Mouse (Mus musculus): Measurements from ENCODE around the gene Taf5l. TPM values are rescaled to one million over a fixed set of nuclear protein-coding genes. Genes with fewer than 3 reads are reported as not detected.

Gene Taf5l
- 20.4 and 22.2 TPM in 2 replicates for polyA plus RNA-seq (2012; rRNA removed)

GRCm38 (mm10) chr8:124021237-124022227 is at the start of gene Taf5l, which contains the start of gene Urb2:
Taf5l (minus strand) TSS chr8:124021397.
Urb2 (plus strand) TSS chr8:124021508.
- no peak for TF ChIP-seq POLR2A (IDR thresholded peaks at IDR 0.05; ENCODE audit: low read depth, low read length)
- no peak for TF ChIP-seq CTCF (conservative IDR thresholded peaks at IDR 0.05; ENCODE audit: insufficient read depth, insufficient read length, low read depth, low read length)
- 1% methylated on average over 74 of the region's 74 CpGs for WGBS
- H3K27ac ChIP-seq (ENCODE audit: insufficient read depth, low read depth, low read length) = peak within 1 kb of the TSS; percentile 65
- H3K36me3 ChIP-seq (ENCODE audit: control insufficient read depth, insufficient read depth, low read length) = no peaks in the 10 kb centered on the region
- H3K27me3 ChIP-seq (replicated peaks; ENCODE audit: control insufficient read depth, insufficient read depth, low read length) = no peaks in the 10 kb centered on the region
- H3K4me3 ChIP-seq (ENCODE audit: insufficient read depth, low read depth, low read length) = peak within 1 kb of the TSS; percentile 75
- peaks cover 9% of the 10 kb centered on the region; the same call in 1 of the 2 replicates for H3K4me1 ChIP-seq (ENCODE audit: control insufficient read depth, insufficient read depth, low read length)
- DNase-seq = peak; percentile 96

- no peak for TF ChIP-seq POLR2A (IDR thresholded peaks at IDR 0.05; ENCODE audit: low read depth, low read length)
- TF ChIP-seq CTCF (conservative IDR thresholded peaks at IDR 0.05; ENCODE audit: insufficient read depth, insufficient read length, low read depth, low read length) = no peak
- no peak overlapping the region for H3K4me3 ChIP-seq (ENCODE audit: insufficient read depth, low read depth, low read length)
- DNase-seq = peak; percentile 40
- no peak overlapping the region for H3K27ac ChIP-seq (ENCODE audit: insufficient read depth, low read depth, low read length)
- H3K36me3 ChIP-seq (ENCODE audit: control insufficient read depth, insufficient read depth, low read length) = no peaks in the 10 kb centered on the region
- no peaks in the 10 kb centered on the region for H3K27me3 ChIP-seq (replicated peaks; ENCODE audit: control insufficient read depth, insufficient read depth, low read length)
- H3K4me1 ChIP-seq (ENCODE audit: control insufficient read depth, insufficient read depth, low read length) = no peaks in the 10 kb centered on the region
- WGBS = 33% methylated on average over 18 of the region's 18 CpGs
Observed at GRCm38 (mm10) chr8:124070363-124071324, 49.4 kb upstream of the Taf5l start.

GRCm38 (mm10) chr8:124067059-124067750 is 46.0 kb upstream of the Taf5l start:
- TF ChIP-seq CTCF (conservative IDR thresholded peaks at IDR 0.05; ENCODE audit: insufficient read depth, insufficient read length, low read depth, low read length) = no peak
- H3K4me3 ChIP-seq (ENCODE audit: insufficient read depth, low read depth, low read length) = no peak overlapping the region
- H3K36me3 ChIP-seq (ENCODE audit: control insufficient read depth, insufficient read depth, low read length) = no peaks in the 10 kb centered on the region
- 65% methylated on average over 4 of the region's 4 CpGs for WGBS
- no peak overlapping the region for H3K27ac ChIP-seq (ENCODE audit: insufficient read depth, low read depth, low read length)
- H3K27me3 ChIP-seq (replicated peaks; ENCODE audit: control insufficient read depth, insufficient read depth, low read length) = no peaks in the 10 kb centered on the region
- no peaks in the 10 kb centered on the region for H3K4me1 ChIP-seq (ENCODE audit: control insufficient read depth, insufficient read depth, low read length)
- no peak for DNase-seq

- WGBS = 43% methylated on average over 4 of the region's 4 CpGs
- no peaks in the 10 kb centered on the region for H3K27me3 ChIP-seq (replicated peaks; ENCODE audit: control insufficient read depth, insufficient read depth, low read length)
- H3K4me1 ChIP-seq (ENCODE audit: control insufficient read depth, insufficient read depth, low read length) = no peaks in the 10 kb centered on the region
- H3K36me3 ChIP-seq (ENCODE audit: control insufficient read depth, insufficient read depth, low read length) = no peaks in the 10 kb centered on the region
- TF ChIP-seq CTCF (conservative IDR thresholded peaks at IDR 0.05; ENCODE audit: insufficient read depth, insufficient read length, low read depth, low read length) (no peak), POLR2A (IDR thresholded peaks at IDR 0.05; ENCODE audit: low read depth, low read length) (no peak)
- peak; percentile 18 for DNase-seq
- H3K27ac ChIP-seq (ENCODE audit: insufficient read depth, low read depth, low read length) = no peak overlapping the region
- no peak overlapping the region for H3K4me3 ChIP-seq (ENCODE audit: insufficient read depth, low read depth, low read length)
Observed at GRCm38 (mm10) chr8:124066325-124067058, 45.3 kb upstream of the Taf5l start.

GRCm38 (mm10) chr8:124056832-124057655 is 35.8 kb upstream of the Taf5l start:
- no peak overlapping the region for H3K4me3 ChIP-seq (ENCODE audit: insufficient read depth, low read depth, low read length)
- H3K27me3 ChIP-seq (replicated peaks; ENCODE audit: control insufficient read depth, insufficient read depth, low read length) = no peaks in the 10 kb centered on the region
- no peak overlapping the region for H3K27ac ChIP-seq (ENCODE audit: insufficient read depth, low read depth, low read length)
- DNase-seq = peak; percentile 55
- no peaks in the 10 kb centered on the region for H3K4me1 ChIP-seq (ENCODE audit: control insufficient read depth, insufficient read depth, low read length)
- TF ChIP-seq CTCF (conservative IDR thresholded peaks at IDR 0.05; ENCODE audit: insufficient read depth, insufficient read length, low read depth, low read length) (no peak), POLR2A (IDR thresholded peaks at IDR 0.05; ENCODE audit: low read depth, low read length) (no peak)
- H3K36me3 ChIP-seq (ENCODE audit: control insufficient read depth, insufficient read depth, low read length) = no peaks in the 10 kb centered on the region
- 79% methylated on average over 11 of the region's 11 CpGs for WGBS
